Mouse (Mus musculus): ENCODE measurements around the gene Sac3d1.

GRCm38 (mm10) chr19:6126789-6127580 lies 8.5 kb upstream of the Sac3d1 start:
- TF ChIP-seq CTCF (IDR thresholded peaks at IDR 0.05; ENCODE audit: borderline replicate concordance, extremely low read depth, insufficient read depth, insufficient read length) (no peak), POLR2A (IDR thresholded peaks at IDR 0.05; ENCODE audit: borderline replicate concordance, extremely low read depth, insufficient read depth, insufficient read length, poor library complexity, severe bottlenecking) (no peak)

Measured in brain, embryonic 14.5 days (tissue).